Mouse (Mus musculus) heart, adult 2 months (tissue): ENCODE data around the gene Dach1. TPM values are rescaled to one million over a fixed set of nuclear protein-coding genes. Genes with fewer than 3 reads are reported as not detected.

Experiments
- DNase-seq, 2 experiments: peaks; one replicate each; pipeline ENCODE4 v3.0.0; 2021
- H3K27ac ChIP-seq: fragments of 200-600 bp; 2 replicates; pipeline ENCODE4 v1.8.1; 2022
- H3K27me3 ChIP-seq: fragments of 200-500 bp; 2 replicates; pipeline ENCODE4 v1.6.1; 2012; ENCODE audit warnings: mild to moderate bottlenecking, low read length, inconsistent platforms, mixed read lengths; ENCODE audit not compliant: control insufficient read depth, insufficient read depth
- H3K36me3 ChIP-seq: fragments of 200-500 bp; 2 replicates; pipeline ENCODE4 v1.6.1; 2012; ENCODE audit warnings: low read length, inconsistent platforms; ENCODE audit not compliant: control insufficient read depth, insufficient read depth
- H3K4me1 ChIP-seq: fragments of 200-500 bp; 2 replicates; pipeline ENCODE4 v1.6.1; 2011; ENCODE audit warnings: low read length; ENCODE audit not compliant: control insufficient read depth, insufficient read depth
- H3K4me3 ChIP-seq: fragments of 200-600 bp; 2 replicates; pipeline ENCODE4 v1.8.1; 2022
- H3K79me2 ChIP-seq: fragments of 200-500 bp; replicated peaks from 2 replicates; pipeline ENCODE4 v1.6.1; 2012; ENCODE audit warnings: mild to moderate bottlenecking, inconsistent platforms, low read length, moderate library complexity, mixed read lengths; ENCODE audit not compliant: control insufficient read depth, insufficient read depth
- H3K9ac ChIP-seq: fragments of 200-500 bp; 2 replicates; pipeline ENCODE4 v1.6.1; 2012; ENCODE audit warnings: low read depth, mild to moderate bottlenecking, control low read depth, inconsistent platforms, low read length, mixed read lengths
- CTCF ChIP-seq: fragments of 200-600 bp; IDR thresholded peaks from 2 replicates; pipeline ENCODE4 v1.8.1; 2022; ENCODE audit warnings: antibody characterized with exemption, mild to moderate bottlenecking, moderate library complexity
- EP300 ChIP-seq: fragments of 200-500 bp; IDR thresholded peaks from 2 replicates; pipeline ENCODE4 v1.6.1; 2011; ENCODE audit warnings: low read depth, low read length, control low read depth; ENCODE audit not compliant: insufficient read depth
- POLR2A ChIP-seq: fragments of 200-500 bp; IDR thresholded peaks from 2 replicates; pipeline ENCODE4 v1.6.1; 2011; ENCODE audit warnings: mild to moderate bottlenecking, low read depth, low read length, control low read depth; ENCODE audit not compliant: insufficient read depth
- WGBS: fragments of 180-500 bp; shearing (Covaris S2); methylation state at CpG from one replicate; pipeline ENCODE4 v1.1.7; 2018; 5-methylcytosine and 5-hydroxymethylcytosine counted together
- intact Hi-C: fragments of 180-260 bp; cut with DNase I; formaldehyde crosslinking; loops from one replicate; pipeline ENCODE4 v1.15.1; 2025
- polyA plus RNA-seq: library from polyadenylated mRNA; depleted of rRNA; stranded (reverse); fragments of >200 nt; gene quantifications from 2 replicates; pipeline ENCODE4 v1.2.3, GENCODE M21; 2012
- total RNA-seq, 2 experiments: library from RNA; stranded (reverse); gene quantifications; 2 replicates each; pipeline ENCODE4 v1.2.3; 2021

Gene Dach1
- total and polyA plus RNA-seq, 3 experiments, result 2.7 to 8.4 (median 7.7) TPM

DNA sequence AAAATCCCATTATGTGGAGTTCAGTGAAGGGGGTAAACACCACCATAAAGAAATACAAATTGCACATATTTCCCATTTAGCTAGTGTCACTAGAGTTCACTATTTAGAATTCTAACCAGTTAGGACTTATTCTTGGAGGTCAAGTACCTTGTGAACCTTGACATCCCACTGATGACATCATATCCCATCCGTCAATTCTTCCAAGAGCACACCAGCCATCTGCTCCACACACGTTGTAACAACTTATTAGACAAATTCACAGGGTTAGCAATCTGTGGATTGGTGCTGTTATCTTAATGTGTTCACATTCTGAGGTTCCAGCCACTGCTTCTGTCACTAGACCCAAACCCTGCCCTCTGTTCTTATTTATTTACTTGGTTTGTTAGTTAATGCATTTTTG lies 312.3 kb downstream of the Dach1 start:
- no peak for DNase-seq
- H3K4me3 ChIP-seq, result no peak overlapping the region
- intact Hi-C loops, result no loop called here
- TF ChIP-seq POLR2A (no peak), CTCF (no peak), EP300 (no peak)
- H3K36me3 ChIP-seq, result no peaks in the 10 kb centered on the region
- H3K27me3 ChIP-seq, result no peaks in the 10 kb centered on the region
- no peaks in the 10 kb centered on the region for H3K79me2 ChIP-seq
- 61% methylated on average over 2 of the region's 2 CpGs for WGBS
- no peak overlapping the region for H3K27ac ChIP-seq
- no peaks in the 10 kb centered on the region for H3K4me1 ChIP-seq
- H3K9ac ChIP-seq, result no peak overlapping the region

DNA sequence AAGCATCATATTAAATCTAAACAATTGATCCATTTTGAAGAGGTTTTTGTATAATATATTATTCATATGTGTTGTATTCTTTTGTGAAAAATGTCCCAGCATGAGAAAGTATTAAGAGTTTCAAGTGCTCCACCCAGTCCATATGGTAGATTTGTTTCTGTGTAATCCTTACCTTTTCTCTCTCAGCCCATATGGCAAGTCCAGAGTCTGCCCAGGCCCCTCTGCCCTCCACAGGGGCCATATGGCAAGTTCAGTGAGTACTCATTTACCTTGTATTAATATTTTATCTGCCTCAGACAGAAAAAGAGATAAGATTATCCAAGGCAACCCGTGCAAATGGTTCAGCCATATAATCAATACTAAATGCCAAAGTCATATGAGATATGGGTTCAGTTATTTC lies 314.2 kb downstream of the Dach1 start:
- WGBS, result 83% methylated on average over 1 of the region's 1 CpGs
- DNase-seq, result no peak
- H3K36me3 ChIP-seq, result no peaks in the 10 kb centered on the region
- no peak overlapping the region for H3K9ac ChIP-seq
- H3K27me3 ChIP-seq, result no peaks in the 10 kb centered on the region
- TF ChIP-seq CTCF (no peak), POLR2A (no peak), EP300 (no peak)
- H3K27ac ChIP-seq, result no peak overlapping the region
- H3K4me1 ChIP-seq, result no peaks in the 10 kb centered on the region
- no peak overlapping the region for H3K4me3 ChIP-seq
- intact Hi-C loops, result no loop called here
- H3K79me2 ChIP-seq, result no peaks in the 10 kb centered on the region

DNA sequence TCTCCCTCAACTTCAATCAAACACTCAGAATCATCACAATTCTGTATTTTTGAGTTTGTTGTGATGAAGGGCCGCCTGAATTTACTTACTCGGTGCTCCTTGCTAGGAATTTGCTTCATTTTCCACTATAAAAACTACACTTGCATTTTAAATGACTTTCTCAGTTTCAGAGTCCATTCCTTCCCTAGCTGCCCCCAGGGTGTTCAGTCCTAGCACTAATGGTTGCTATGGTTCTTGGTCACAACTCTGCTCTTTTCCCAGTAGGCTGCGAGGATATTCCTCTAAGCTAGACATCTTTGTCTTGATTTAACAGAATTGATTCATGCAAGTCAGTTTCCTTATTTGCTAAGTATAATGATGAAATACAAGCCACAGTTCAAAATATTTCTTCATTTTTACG lies 319.1 kb downstream of the Dach1 start:
- no peak overlapping the region for H3K4me3 ChIP-seq
- no peak for TF ChIP-seq CTCF
- no peak for TF ChIP-seq EP300
- TF ChIP-seq POLR2A, result no peak
- H3K4me1 ChIP-seq, result no peaks in the 10 kb centered on the region; the same call in 1 of the 2 replicates
- no peak for DNase-seq
- WGBS, result 87% methylated on average over 4 of the region's 4 CpGs
- no peaks in the 10 kb centered on the region; the same call in 1 of the 2 replicates for H3K36me3 ChIP-seq
- no peak overlapping the region for H3K9ac ChIP-seq
- H3K27ac ChIP-seq, result no peak overlapping the region
- intact Hi-C loops, result no loop called here
- no peaks in the 10 kb centered on the region for H3K27me3 ChIP-seq
- no peaks in the 10 kb centered on the region for H3K79me2 ChIP-seq

DNA sequence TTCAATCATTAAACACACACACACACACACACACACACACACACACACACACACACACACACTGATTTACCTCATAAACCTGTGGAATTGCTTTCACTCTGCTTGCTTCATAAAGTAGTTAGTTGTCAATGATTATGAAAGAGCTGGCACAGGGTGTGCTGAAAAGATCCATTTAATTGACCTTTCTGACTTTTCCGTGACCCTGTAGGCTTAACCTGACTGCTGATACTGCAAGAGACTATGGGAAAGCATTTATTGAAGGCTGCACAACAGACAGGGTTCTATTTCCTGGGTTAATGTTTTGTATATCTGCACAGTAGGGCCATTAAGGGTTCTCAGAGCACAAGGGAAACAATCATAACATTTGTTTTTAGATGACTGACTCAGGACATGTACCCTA lies 321.9 kb downstream of the Dach1 start:
- no peaks in the 10 kb centered on the region for H3K79me2 ChIP-seq
- no peaks in the 10 kb centered on the region; the same call in 1 of the 2 replicates for H3K4me1 ChIP-seq
- H3K36me3 ChIP-seq, result no peaks in the 10 kb centered on the region; the same call in 1 of the 2 replicates
- intact Hi-C loops, result loop anchor here (2.0 kb wide), 1 partner anchor 17 kb away; no protein-coding TSS in a partner anchor
- no peak overlapping the region for H3K4me3 ChIP-seq
- H3K27me3 ChIP-seq, result no peaks in the 10 kb centered on the region
- H3K9ac ChIP-seq, result no peak overlapping the region
- H3K27ac ChIP-seq, result peak overlapping the region; percentile 65
- DNase-seq, result no peak
- no peak for TF ChIP-seq EP300
- TF ChIP-seq POLR2A, result no peak
- TF ChIP-seq CTCF, result no peak
- WGBS, result 62% methylated on average over 1 of the region's 1 CpGs

DNA sequence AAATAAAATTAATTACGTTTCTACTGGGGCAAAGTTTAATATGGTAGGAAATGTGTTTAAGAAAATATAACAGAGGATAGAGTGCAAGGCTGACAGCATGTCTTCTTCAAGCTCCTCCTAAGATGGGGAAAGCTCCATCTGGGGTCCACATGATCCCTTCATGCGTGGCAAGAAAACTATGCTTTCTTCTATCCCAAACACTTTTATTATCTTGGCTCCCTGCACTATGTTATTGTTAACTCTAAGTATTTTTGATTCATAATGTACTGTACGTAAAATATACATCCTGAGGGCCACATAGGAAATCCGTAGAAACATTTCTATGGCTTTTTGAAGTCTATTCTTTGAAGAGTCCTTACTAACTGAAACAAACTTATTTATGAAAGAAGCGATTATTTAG lies 330.3 kb downstream of the Dach1 start:
- no peaks in the 10 kb centered on the region for H3K36me3 ChIP-seq
- 90% methylated on average over 5 of the region's 5 CpGs for WGBS
- intact Hi-C loops, result loop anchor here (10.0 kb wide), 1 partner anchor 336 kb away; no protein-coding TSS in a partner anchor
- H3K27ac ChIP-seq, result no peak overlapping the region
- no peaks in the 10 kb centered on the region for H3K4me1 ChIP-seq
- TF ChIP-seq EP300, result no peak
- no peak for TF ChIP-seq CTCF
- TF ChIP-seq POLR2A, result no peak
- DNase-seq, result no peak
- no peak overlapping the region for H3K4me3 ChIP-seq
- H3K79me2 ChIP-seq, result no peaks in the 10 kb centered on the region
- H3K9ac ChIP-seq, result no peak overlapping the region
- H3K27me3 ChIP-seq, result no peaks in the 10 kb centered on the region

DNA sequence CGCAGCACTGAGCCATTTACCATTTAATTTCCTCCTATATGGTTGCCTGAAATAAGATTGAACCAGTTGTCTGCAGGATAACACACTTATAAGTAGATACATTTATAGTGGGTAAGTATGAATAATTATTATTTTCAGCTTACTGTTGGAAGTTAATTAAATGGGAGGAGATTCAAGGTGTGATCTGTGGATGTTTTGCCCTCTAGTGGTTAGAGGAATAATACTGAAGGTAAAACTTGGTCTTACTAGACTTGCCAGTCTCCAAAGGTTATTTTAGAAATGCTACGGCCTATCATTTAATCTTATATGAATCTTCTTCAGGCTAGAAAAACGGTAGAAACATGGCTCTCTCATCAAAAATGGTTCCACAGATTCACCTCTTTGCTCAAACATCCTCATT lies 339.7 kb downstream of the Dach1 start:
- Histone ChIP-seq H3K27ac (no peak overlapping the region), H3K9ac (no peak overlapping the region), H3K36me3 (no peaks in the 10 kb centered on the region), H3K4me3 (no peak overlapping the region), H3K27me3 (no peaks in the 10 kb centered on the region), H3K4me1 (no peaks in the 10 kb centered on the region), H3K79me2 (no peaks in the 10 kb centered on the region)
- no peak for TF ChIP-seq EP300
- TF ChIP-seq CTCF, result peak; percentile 70
- intact Hi-C loops, result loop anchor here (10.0 kb wide), 2 partner anchors 345 to 495 kb away; no protein-coding TSS in a partner anchor
- WGBS, result 68% methylated on average over 3 of the region's 3 CpGs
- DNase-seq, result no peak
